Mouse (Mus musculus) fibroblast of lung, adult 2 months (primary cell): Measurements from ENCODE around the gene Toporsl.

Source experiments
- DNase-seq: peaks from one replicate; pipeline ENCODE4 v3.0.0-alpha.2; 2011; ENCODE audit warnings: low read depth

Gene Toporsl

DNA sequence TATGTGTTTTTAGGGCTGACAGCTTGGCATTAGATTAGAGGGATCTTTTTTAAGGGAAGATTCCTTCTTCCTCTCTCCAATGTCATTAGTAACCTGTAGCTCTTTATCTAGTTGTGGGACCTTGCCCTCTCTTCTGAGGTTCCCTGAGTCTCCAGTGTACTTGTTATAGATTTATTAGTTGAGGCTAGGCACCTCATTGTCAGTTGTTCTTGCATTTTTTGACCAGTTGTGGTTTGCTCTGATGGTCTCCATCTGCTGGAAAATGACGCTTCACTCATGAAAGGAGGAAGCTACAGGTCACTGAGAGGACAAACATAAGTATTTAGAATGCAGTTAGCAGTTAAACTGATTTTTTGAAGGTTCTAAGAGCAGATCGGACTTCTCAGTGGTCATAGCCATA, at the start of gene Toporsl:
Toporsl (plus strand) TSS at position 348 of the 400 bp plus-strand sequence.
- no peak for DNase-seq

DNA sequence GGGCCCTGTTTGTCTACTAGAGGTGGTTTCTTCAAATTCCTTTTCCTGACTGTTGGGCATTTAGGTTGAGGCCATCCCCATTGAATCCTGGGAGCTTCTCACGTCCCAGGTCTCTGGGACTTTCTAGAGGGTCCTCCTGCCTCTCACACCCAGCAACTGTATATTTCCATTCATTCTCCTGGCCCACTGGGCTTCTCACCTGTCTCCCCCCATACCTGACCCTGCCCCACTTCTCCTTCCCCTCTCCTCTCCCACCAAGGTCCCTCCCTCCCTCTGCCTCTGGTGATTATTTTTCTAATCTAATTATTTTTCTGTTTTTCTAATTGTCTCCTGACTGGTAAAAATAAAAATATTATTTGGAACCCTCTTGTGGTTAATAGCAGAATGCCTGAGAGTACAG, 38.4 kb upstream of the Toporsl start:
- DNase-seq = no peak

DNA sequence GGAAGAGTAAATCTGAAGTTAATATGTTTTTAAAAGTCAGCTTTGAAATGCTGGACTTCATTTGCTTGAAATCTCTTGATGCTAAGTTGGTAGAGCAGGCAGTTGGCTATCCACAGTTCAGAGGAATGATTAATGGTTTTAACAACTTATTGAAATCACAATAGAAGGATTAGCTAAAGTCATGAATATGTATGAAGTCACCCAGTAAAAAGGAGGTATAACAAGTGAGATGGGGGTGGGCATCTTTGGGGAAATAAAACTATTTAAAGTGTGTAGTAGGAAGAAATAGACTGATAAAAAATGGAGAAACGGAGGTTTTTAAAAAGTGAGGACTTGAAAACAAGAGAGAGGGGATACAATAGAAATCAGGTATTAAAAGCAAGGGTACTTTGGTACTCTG, 38.0 kb upstream of the Toporsl start:
- no peak for DNase-seq

DNA sequence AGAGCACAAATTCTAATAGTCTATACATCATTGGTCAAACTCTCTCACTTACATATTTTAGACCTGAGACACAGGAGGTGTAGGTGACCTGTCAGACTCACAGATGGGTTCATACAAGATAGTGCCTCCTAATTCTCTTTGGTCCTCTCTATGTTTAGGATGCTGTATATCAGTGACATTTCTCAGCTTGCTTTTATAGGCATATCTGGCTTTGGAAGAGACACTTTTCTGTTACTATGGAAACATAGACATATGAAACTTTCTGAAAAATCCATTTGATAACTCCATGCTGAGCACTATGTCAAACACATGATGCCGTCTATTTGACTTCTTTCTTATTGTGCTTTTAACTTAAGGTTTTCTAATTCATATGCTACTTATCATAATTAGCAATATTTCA, 32.2 kb upstream of the Toporsl start:
- no peak for DNase-seq

DNA sequence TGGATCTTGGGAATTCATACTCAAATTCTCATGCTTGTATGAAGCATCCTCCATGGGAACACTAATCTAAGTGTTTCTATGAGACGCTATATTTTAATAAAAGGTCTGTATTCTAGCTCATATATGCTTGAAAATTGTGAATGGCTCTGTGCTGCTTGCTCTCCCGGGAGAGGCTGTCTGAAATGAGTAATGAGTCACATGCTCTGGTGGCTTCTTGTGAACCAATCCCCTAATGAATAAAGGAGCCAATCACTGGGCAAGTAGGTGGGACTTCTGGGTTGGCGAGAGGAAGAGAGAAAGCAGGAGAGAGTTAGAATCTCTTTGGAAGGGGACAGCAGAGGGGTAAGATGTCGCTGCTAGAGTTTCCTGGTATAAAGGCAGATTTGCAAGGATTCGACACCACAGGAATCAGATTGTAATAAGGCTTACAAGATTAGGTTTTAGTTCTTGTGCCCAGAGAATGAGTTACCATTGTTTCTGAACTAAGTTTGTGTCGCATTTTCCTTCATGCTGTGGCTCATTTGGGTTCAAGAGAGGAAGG, 9.8 kb upstream of the Toporsl start:
- no peak for DNase-seq

DNA sequence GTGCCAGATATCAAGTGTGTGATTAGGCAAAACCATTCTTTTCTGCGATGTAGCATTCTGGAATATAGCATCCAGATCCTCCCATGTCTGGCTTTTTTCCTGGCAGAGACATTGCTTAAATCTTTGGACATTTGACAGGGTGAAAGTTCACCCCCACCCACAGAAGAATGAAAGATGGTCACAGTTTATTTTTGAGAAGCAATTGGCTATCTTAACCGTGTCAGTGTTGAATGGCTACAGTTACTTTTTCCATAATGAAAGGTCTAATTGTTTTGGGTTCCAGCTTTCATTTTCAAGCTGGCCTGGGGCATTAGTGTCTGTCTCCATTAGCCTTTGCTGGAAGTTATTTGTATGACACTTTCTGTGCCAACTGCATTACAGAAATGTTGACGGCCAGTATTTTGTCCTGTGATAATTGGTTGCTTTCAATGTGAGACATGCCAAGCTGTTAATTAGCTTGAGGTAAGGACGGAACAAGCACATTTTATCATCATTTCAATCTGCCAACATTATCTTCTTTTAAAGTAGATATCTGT, 2.2 kb upstream of the Toporsl start:
- DNase-seq = no peak

DNA sequence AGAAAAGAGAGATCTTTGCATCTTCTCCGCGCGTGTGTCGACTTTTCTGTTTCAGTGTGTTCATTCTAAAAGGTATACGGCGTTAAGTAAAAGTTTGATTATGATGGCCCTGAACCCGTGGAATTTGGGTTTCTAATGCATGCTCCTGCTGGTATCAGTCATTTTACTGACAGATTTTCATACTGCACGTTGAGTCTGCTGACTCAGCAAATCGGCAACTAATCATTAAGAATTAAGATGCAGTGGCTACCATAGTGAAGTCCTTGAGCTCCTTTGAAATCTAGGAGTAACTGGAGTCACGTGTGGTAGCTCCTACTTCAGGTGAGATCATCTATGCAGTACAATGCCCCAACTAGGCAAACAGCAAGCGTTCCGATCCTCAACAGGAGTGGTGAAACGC, 1.4 kb upstream of the Toporsl start:
- DNase-seq = no peak

DNA sequence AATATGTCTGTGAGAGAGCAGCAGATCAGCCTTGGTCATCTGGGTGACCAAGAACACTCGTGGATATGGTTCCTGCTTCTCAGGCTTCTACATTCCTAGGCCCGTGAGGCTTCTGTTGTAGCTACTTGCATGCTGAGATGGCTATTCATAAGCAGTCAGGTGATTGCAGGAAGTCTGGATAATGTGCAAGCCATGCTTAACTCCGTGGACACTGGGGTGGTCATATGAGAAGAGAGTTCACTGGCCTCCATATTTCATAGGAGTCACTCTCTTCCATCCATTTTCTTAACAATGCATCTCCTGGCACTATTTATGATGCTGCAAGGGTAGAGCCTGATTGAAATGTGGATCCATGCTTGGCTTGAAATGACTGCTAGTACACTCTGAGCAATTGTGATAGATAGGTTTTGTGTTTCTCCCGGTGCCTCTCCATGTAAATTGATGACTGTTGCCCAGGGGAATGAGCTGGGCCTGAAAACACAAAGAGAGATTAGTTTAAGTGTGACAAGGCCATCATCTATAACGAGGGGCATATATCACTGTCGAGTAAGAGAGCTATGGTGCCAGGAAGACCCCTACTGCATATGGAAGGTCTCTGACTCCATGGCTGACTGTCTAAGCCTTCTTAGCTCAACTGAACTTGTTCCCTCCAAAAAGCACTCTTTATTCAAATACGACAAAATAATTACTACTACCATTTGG, 2.3 kb downstream of the Toporsl start:
- DNase-seq = no peak

DNA sequence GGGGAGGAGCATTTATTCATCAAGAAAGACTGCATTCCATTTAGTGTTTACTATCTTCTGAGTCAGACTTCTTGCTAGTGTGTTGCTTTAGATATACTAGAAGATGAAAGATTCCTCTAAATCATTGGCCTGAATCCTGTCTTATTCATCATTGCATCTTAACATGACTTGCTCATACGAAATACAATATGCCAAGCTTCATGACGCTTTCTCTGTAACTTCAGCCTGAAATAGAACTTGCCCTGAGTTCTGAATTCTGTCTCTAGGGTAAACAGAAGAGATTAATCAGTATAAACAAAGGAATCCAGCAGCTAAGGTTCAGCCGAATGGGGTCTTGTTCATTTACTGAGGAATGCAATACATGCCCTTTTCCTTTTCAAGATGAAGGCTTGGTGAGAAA, 10.8 kb downstream of the Toporsl start:
- no peak for DNase-seq

DNA sequence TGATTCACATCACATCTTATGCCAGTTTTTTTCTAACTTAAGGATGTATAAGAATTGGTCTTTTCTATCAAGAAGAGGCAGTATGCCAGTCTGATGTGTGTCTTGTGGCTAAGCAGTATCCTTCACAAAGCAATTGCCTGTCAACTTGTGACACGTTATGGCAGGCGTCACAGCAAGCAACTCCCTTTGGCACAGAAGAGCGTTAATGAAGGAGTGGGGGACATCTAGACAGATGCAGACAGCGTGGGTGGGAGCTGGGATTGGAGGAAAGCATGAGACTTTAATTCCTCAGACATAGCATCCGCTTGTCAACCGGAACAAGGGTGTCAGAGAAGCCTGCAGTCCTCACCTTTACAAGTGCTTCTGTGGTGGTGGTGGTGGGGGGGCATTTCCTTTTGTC, 38.9 kb downstream of the Toporsl start:
- DNase-seq = no peak

DNA sequence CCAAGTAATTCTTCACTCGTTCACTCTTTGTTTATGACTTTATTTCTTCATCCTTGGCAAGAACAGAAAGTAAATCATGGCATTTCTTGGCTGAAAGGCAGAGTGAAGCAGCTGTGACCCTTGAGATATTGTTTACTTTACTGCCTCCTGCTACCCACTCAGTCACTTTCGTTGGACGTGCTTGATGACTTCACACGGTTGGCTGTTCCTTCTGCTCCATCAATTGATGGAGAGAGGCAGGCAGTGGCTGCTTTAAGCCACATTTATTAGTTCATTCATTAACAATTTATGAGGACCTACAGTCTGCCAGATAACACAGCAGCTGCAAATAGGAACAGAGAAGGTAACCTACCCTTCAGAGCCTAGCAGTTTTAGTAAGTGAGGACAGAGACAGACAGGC, 51.7 kb downstream of the Toporsl start:
- no peak for DNase-seq

DNA sequence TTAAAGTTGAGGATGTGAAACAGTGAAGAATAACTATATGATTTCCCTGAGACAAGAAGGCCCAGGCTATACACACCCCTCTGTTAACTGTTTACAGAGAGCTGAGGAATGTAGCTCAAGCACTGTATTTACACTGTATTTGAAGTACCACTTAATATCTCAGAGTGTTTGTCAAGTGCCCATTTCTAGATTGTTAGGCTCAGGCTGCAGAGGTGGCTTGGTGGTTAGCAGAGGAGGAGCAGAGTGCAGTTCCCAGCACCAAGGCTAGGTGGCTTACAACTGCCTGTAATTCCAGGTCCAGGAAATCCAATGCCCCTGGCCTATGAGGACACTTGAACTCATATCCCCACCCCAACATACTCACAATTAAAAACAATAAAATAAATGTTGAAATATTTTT, 63.6 kb downstream of the Toporsl start:
- no peak for DNase-seq

DNA sequence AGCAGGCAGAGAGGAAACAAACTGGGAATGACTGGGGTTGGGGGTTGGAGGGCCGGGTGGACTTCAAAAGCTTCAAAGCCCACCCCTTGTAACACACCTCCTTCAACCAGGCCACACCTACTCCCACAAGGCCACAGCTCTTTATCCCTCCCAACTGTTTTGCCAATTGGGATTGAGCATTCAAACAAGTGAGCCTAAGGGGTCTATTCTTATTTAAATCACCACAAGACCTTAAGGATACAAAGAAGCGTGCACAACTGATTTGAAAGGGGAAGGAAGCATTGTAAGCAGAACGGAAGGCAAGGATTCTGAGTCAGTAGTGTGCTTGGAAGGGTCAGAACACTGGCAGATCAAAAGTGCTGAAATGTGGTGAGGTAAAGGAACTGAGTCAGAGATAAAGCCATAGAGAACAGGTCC, 64.6 kb downstream of the Toporsl start:
- no peak for DNase-seq

DNA sequence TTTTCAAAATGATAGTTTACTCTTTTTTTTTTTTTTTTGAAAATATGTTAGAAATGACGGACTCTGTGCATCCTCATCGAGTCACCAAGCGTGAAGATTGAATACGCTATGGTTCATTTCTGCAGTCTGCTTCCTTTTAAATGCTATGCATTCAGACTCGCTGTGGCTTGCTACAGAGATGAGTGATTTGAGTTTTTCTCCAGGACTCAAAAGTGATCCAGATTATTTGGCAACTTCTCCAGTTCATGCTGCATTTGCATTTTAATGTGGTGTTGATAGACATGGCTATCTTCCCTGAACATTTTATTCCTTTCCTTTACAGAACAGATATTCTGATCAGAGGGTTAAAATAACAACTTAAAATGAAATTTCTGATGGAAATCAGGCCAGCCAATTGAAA, 65.2 kb downstream of the Toporsl start:
- no peak for DNase-seq
